Mouse (Mus musculus) lung, embryonic 14.5 days (tissue): ENCODE data around the gene Tmem256. TPM values are rescaled to one million over a fixed set of nuclear protein-coding genes. Genes with fewer than 3 reads are reported as not detected.

Source experiments
- ATAC-seq: fragments of 200-750 bp; cut with Nextera tagmentation; 2 replicates; pipeline ENCODE4 v1.8.0; 2017; ENCODE audit warnings: mild to moderate bottlenecking, moderate TSS enrichment, moderate library complexity; ENCODE audit not compliant: insufficient read depth
- DNase-seq: peaks from one replicate; pipeline ENCODE4 v3.0.0-alpha.2; 2015
- H3K27ac ChIP-seq: fragments of 300-500 bp; sonication (generic); 2 replicates; pipeline ENCODE4 v1.5.1; 2014; ENCODE audit warnings: low read depth, mild to moderate bottlenecking, moderate library complexity
- H3K27me3 ChIP-seq: fragments of 300-500 bp; sonication (generic); 2 replicates; pipeline ENCODE4 v1.6.1; 2014; ENCODE audit warnings: low read length, control low read depth; ENCODE audit not compliant: insufficient read depth
- H3K36me3 ChIP-seq: fragments of 300-500 bp; sonication (generic); 2 replicates; pipeline ENCODE4 v1.6.1; 2014; ENCODE audit warnings: control low read depth; ENCODE audit not compliant: insufficient read depth
- H3K4me1 ChIP-seq: fragments of 300-500 bp; sonication (generic); 2 replicates; pipeline ENCODE4 v1.6.1; 2014; ENCODE audit warnings: antibody characterized with exemption, control low read depth; ENCODE audit not compliant: insufficient read depth
- H3K4me2 ChIP-seq: fragments of 300-500 bp; sonication (generic); 2 replicates; pipeline ENCODE4 v1.6.1; 2014; ENCODE audit warnings: mild to moderate bottlenecking
- H3K4me3 ChIP-seq: fragments of 300-500 bp; sonication (generic); 2 replicates; pipeline ENCODE4 v1.5.1; 2014; ENCODE audit warnings: low read depth, low read length
- H3K9ac ChIP-seq: fragments of 300-500 bp; sonication (generic); 2 replicates; pipeline ENCODE4 v1.6.1; 2014
- H3K9me3 ChIP-seq: fragments of 300-500 bp; sonication (generic); 2 replicates; pipeline ENCODE4 v1.6.1; 2016; ENCODE audit warnings: low read depth, low read length, control low read depth
- CTCF ChIP-seq: IDR thresholded peaks from 2 replicates; pipeline ENCODE4 v1.5.1; 2016; ENCODE audit warnings: antibody characterized with exemption, low read depth
- WGBS: fragments of 180-500 bp; shearing (Covaris S2); extraction: QIAGEN DNeasy Blood & Tissue Kit; methylation state at CpG from one replicate; pipeline ENCODE4 v1.1.7; 2014; 5-methylcytosine and 5-hydroxymethylcytosine counted together
- polyA plus RNA-seq: library from polyadenylated mRNA; unstranded; fragments of >200 nt; fragmentation: Nextera tagmentation; extraction: Ambion mirVana; gene quantifications from 2 replicates; pipeline ENCODE4 v1.2.1, GENCODE M21; 2014

Gene Tmem256
- polyA plus RNA-seq, 1 experiment from 2014 or later = 443 TPM

GRCm38 (mm10) chr11:69797924-69798323, 40.4 kb upstream of the Tmem256 start:
- H3K4me3 ChIP-seq = no peak overlapping the region
- no peaks in the 10 kb centered on the region for H3K36me3 ChIP-seq
- peaks cover 21% of the 10 kb centered on the region for H3K27me3 ChIP-seq
- no peak overlapping the region for H3K9ac ChIP-seq
- no peak for TF ChIP-seq CTCF
- no peaks in the 10 kb centered on the region for H3K9me3 ChIP-seq
- peaks cover 26% of the 10 kb centered on the region for H3K4me1 ChIP-seq
- DNase-seq (no peak), ATAC-seq (no peak)
- WGBS = 82% methylated on average over 7 of the region's 7 CpGs
- H3K4me2 ChIP-seq = no peak overlapping the region
- no peak overlapping the region for H3K27ac ChIP-seq

GRCm38 (mm10) chr11:69799394-69800137, 38.7 kb upstream of the Tmem256 start:
- H3K27me3 ChIP-seq = peaks cover 32% of the 10 kb centered on the region
- no peak overlapping the region for H3K27ac ChIP-seq
- H3K36me3 ChIP-seq = no peaks in the 10 kb centered on the region
- H3K9me3 ChIP-seq = no peaks in the 10 kb centered on the region
- peak overlapping the region; percentile 52; the same call in 1 of the 2 replicates for H3K4me3 ChIP-seq
- peak; percentile 32 for DNase-seq
- no peak overlapping the region for H3K9ac ChIP-seq
- no peak for TF ChIP-seq CTCF
- peak overlapping the region; percentile 97 for H3K4me2 ChIP-seq
- 15% methylated on average over 12 of the region's 12 CpGs for WGBS
- ATAC-seq = no peak
- peaks cover 39% of the 10 kb centered on the region for H3K4me1 ChIP-seq

DNA sequence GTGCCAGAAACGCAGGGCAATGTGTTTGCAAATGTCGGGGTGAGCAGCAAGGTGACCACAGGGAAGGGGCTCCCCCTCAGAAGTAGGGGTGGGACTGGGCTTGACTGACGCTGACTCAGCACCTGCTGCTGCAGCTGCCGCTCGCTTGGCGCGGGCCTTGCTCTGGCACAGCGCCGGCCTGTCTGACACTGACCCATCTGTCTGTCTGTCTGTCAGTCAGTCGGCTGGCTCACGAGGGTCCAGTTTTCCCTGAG, 38.2 kb upstream of the Tmem256 start:
- ATAC-seq (no peak), DNase-seq (peak; percentile 53)
- peak overlapping the region; percentile 97 for H3K4me2 ChIP-seq
- TF ChIP-seq CTCF = no peak
- H3K4me1 ChIP-seq = peaks cover 43% of the 10 kb centered on the region
- H3K27me3 ChIP-seq = peaks cover 37% of the 10 kb centered on the region
- H3K9ac ChIP-seq = peak overlapping the region; percentile 55; the same call in 1 of the 2 replicates
- H3K36me3 ChIP-seq = no peaks in the 10 kb centered on the region
- peak overlapping the region; percentile 52 for H3K4me3 ChIP-seq
- no peaks in the 10 kb centered on the region for H3K9me3 ChIP-seq
- peak overlapping the region; percentile 71; the same call in 1 of the 2 replicates for H3K27ac ChIP-seq
- WGBS = under 1% methylated on average over 11 of the region's 11 CpGs

- H3K4me2 ChIP-seq = peak overlapping the region; percentile 97
Observed at GRCm38 (mm10) chr11:69800392-69801197, 37.7 kb upstream of the Tmem256 start.

DNA sequence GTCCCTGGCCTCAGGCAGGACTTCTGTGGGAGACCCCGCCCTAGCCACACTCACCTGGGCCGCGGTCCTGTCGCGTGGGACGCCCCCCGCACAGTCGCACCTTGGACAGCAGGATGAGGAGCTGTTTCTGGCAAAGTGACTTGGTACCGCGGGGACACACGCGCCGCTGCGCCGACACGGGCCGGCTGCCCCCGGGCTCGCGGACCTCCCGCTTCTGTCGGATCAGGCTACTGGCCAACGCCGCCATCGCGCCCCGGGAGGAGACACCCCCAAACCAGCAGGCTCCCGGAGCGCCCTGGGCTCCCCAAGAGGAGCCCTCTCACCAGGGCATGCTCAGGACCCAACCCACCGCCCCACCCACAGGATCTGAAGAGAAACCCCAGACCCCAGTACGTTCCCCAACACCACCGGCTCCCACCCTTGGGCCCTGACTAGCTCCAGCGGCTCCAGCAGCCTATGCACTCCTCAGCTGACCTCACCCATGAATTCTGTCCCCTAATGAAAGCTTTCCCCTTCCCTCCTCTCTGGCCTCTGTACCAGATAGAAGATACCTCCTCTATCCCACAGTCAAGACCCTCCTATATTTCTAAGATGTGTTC, 36.8 kb upstream of the Tmem256 start, which contains the start of gene Fgf11:
Fgf11 (minus strand) TSS at position 479 of the 599 bp plus-strand sequence.
- H3K4me3 ChIP-seq = peak within 1 kb of the TSS; percentile 52
- under 1% methylated on average over 33 of the region's 33 CpGs for WGBS
- ATAC-seq (no peak), DNase-seq (no peak)
- H3K27me3 ChIP-seq = peaks cover 45% of the 10 kb centered on the region
- H3K36me3 ChIP-seq = no peaks in the 10 kb centered on the region
- H3K9ac ChIP-seq = peak within 1 kb of the TSS; percentile 55
- peak within 1 kb of the TSS; percentile 71 for H3K27ac ChIP-seq
- TF ChIP-seq CTCF = no peak
- H3K4me1 ChIP-seq = peaks cover 40% of the 10 kb centered on the region
- no peaks in the 10 kb centered on the region for H3K9me3 ChIP-seq
- peak within 1 kb of the TSS; percentile 97 for H3K4me2 ChIP-seq

More at GRCm38 (mm10) chr11:69800392-69801197, 37.7 kb upstream of the Tmem256 start:
- H3K27me3 ChIP-seq = peaks cover 42% of the 10 kb centered on the region
- H3K27ac ChIP-seq = peak overlapping the region; percentile 71
- peak overlapping the region; percentile 55 for H3K9ac ChIP-seq
- H3K36me3 ChIP-seq = no peaks in the 10 kb centered on the region
- peaks cover 43% of the 10 kb centered on the region for H3K4me1 ChIP-seq
- ATAC-seq (peak; percentile 55), DNase-seq (peak; percentile 85)
- TF ChIP-seq CTCF = no peak
- under 1% methylated on average over 35 of the region's 36 CpGs for WGBS
- peak overlapping the region; percentile 52 for H3K4me3 ChIP-seq
- H3K9me3 ChIP-seq = no peaks in the 10 kb centered on the region

DNA sequence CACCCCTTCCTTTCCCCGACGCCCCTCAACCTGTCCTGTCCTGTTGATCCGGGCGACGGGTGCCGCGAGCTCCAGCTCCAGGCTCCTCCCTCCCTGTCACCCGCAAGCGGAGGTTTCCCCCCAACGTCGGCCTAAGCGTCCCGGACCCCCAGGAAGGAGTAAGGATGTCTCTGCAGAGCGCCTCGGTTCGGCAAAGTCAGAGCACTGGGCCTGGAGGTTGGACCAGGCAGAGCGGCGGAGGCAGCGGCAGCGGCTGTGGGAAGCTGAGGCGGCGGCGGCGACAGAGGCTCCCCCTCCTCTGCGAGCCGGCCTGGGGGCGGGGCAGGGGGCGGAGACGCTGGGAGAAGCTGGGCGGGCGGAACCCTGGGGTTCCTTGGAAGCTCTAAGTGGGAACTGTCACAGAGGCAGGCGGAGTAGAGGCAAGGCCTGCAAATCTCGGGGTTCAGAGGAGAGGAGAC, 35.6 kb upstream of the Tmem256 start:
- TF ChIP-seq CTCF = no peak
- DNase-seq (peak; percentile 88), ATAC-seq (peak; percentile 13; the same call in 1 of the 2 replicates)
- no peaks in the 10 kb centered on the region for H3K36me3 ChIP-seq
- no peaks in the 10 kb centered on the region for H3K9me3 ChIP-seq
- peak overlapping the region; percentile 97 for H3K4me2 ChIP-seq
- H3K9ac ChIP-seq = peak overlapping the region; percentile 55
- peak overlapping the region; percentile 52 for H3K4me3 ChIP-seq
- peaks cover 40% of the 10 kb centered on the region for H3K4me1 ChIP-seq
- H3K27me3 ChIP-seq = peaks cover 45% of the 10 kb centered on the region
- 0% methylated on average over 32 of the region's 33 CpGs for WGBS
- no peak overlapping the region for H3K27ac ChIP-seq
